Mouse (Mus musculus) frontal cortex, adult 2 months (tissue): ENCODE measurements around the gene Pros1. TPM values are rescaled to one million over a fixed set of nuclear protein-coding genes. Genes with fewer than 3 reads are reported as not detected.

Source experiments
- DNase-seq, 2 experiments: peaks; one replicate each; pipeline ENCODE4 v3.0.0; 2022; ENCODE audit warnings: low spot score in 1 of 2; ENCODE audit errors: extremely low spot score in 1 of 2
- polyA plus RNA-seq: library from polyadenylated mRNA; depleted of rRNA; stranded (reverse); fragments of >200 nt; gene quantifications from 2 replicates; pipeline ENCODE4 v1.2.3, GENCODE M21; 2012

The Pros1 gene
- polyA plus RNA-seq, 1 experiment: 10.1 TPM

DNA sequence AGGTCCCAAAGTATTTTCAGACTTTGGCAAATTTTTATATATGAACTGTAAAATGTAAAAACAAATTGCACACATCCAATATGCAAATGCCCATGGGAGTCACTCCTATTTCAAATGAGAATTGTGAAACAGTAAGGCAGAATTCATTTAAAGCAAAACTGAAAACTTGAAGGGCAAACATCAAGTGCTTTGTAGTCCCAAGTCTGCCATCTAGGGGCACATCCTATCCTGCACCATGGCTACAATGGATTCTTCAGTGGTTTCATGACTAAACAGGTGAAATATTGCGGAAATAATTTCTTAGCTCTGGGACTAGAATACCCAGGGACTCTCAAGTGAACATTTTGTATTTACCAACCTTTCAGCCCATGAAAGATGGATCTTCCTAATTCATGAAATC, 3.9 kb downstream of the Pros1 start:
- DNase-seq: peak in 1 of 2 experiments; percentile 19

DNA sequence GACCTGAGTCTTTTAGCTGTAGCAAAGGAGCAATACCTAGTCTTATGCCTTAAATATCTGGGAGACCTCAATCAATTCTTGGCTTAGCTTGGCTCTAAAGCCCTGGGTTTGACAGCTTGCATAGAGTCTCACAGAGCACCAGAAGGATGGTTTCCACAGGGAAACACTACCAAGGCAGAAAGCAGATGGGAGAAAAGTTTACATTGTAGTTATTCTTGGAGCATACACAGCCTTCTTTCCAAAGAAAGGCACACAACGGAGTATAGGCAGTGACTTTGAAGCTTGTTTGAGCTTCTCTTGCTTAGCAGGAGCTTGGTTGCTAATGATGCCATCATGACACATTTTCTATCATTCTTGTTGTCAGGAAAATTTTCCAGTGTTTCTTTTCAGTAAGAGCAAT, 6.0 kb downstream of the Pros1 start:
- DNase-seq: no peak

DNA sequence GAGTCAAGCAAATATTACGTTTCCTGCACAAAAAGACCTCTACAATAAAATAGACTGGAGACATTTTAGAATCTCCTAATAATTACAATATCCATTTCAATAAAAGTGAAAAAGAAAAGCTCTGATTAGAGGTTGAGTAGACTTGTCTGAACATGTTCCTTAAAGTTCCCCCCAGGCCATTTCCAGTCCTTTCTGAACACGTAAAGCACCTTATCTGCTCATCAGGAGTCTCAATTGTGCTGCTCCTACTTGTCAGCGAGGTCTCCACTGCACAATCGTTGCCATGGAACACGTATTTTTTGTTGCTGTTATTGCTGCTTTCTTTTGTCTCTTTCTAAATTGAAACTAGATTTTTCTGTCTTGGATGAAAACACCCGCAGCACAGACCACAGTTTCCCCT, 7.3 kb downstream of the Pros1 start:
- no peak for DNase-seq

DNA sequence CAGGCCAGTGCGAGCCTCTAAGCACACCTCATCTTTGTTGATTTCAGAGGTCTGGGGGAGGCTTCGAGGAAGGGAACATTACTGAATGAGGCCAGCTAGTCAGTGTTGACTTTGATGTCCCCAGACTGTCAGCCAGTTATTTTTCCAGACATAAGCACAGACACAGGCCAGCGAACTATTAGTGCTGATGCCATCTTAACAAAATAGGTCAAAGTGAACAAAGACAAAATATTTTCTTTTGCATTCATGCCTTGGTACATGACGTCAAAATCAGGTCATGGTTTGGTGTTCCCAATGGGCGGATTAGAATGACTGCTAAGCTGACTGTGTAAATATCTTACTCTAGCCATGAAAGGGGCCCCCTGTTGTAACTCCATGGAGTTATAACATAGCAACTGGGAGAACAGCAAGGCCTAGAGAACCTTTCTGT, 18.6 kb downstream of the Pros1 start:
- DNase-seq: no peak

DNA sequence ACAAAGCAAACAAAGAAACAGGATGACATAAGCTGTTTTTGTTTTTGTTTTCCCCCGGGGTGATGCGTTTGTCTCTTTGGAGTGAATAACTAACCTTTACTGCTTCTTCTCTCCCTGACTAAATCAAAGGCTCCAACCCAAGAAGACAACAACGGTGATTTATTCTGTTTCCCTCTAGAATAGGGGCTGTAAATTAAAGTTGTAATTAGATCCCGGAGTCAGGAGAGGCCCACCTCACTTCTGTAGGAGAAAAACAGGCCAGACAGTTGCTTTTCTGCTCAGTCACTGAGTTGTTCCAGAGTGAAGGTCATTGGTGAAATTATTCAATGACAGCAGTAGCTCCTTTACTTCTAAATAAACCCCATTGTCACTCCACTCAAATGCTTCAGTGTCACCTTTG, 19.1 kb downstream of the Pros1 start:
- no peak for DNase-seq

DNA sequence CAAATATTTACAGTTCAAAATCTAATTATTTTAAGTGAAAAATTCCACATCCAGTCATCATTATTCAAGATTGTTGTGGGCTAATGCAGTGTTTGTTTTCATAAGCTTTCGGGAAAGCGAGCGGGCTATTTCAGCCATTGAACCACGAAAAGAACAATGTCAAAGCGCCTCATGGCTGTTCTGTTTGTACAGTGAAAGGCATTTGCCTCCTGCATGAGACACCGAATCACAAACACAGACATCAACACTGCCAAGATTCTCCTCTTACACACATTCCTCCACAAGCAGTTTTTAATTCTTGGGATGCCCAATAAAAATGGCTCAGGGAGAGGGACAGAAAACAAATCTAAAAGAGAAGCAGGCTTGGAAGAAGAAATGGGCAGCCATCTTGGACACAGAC, 20.0 kb downstream of the Pros1 start:
- no peak for DNase-seq

DNA sequence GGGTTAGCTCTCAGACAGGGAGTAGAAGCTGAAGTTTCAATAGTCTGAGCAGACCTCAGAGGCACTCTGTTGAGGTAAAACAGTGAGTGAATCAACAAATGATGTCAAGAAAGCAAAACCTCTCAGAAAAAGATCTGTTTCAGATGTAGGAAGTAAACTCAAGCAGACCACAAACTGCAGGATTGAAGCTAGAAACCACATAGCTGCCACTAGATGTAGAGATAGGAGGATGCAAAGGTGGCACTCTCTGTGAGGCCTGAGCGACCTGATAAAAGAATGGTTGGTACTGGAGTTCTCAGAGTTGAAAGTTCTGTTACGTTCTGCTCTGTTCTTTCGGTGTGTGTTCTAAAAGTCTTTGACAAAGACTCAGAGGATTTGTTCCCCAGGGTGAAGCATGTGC, 41.7 kb downstream of the Pros1 start:
- DNase-seq: no peak

DNA sequence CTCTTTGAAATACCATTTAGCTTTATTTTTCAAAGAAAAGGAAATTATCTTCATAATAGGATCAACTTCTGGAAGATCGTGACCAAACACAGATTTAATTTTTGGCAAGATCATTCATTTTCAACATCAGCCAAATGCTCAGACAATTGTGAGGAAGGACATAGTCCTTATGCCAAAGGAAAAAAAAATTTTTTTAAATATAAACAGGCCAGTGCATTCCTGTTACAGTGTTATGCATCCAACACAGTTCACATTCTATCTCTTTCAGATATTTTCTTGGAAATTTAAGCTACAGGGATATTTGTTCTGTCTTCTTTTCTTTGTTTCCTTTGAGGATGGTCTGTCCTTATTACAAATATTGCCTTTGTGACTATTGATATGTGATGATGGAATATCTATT, 57.3 kb downstream of the Pros1 start:
- peak in 1 of 2 experiments; percentile 2 for DNase-seq

DNA sequence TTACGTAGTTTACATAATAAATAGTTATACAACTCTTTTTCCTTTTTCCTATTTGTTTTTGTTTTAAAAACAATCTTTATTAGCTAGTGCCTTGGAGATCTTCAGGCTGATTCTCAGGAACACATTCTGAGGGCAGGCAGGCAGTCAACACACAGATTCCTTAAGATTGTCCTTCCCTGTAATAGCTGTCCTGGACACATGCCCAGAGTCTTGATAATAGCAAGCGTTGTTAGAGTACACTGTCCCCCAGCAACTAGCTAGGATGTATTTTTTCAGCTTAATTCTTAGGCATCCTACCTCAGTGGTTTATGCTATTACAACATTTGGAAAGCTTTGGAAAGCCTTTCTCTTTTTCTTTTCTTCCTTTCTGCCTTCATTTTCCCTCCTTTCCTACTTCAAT, 58.1 kb downstream of the Pros1 start:
- no peak for DNase-seq

DNA sequence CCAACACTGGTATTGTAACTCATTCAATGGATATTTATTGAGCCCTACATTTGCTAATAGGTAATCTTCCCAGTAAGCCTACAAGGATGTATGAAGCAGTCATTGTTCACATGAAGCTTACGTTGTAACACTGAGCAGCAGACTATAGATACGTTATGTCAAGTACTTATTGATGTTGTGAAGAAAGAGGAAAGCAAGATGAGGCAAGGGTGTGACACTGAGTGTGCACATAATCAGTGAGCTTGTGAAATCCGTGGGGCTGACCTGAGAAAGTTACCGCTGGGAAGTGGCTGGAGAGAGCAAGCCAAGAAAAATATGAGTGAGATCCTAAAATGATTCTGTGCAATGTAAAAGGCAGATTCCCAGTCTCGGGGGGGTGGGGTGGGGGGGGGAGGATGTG, 61.4 kb downstream of the Pros1 start:
- no peak for DNase-seq

DNA sequence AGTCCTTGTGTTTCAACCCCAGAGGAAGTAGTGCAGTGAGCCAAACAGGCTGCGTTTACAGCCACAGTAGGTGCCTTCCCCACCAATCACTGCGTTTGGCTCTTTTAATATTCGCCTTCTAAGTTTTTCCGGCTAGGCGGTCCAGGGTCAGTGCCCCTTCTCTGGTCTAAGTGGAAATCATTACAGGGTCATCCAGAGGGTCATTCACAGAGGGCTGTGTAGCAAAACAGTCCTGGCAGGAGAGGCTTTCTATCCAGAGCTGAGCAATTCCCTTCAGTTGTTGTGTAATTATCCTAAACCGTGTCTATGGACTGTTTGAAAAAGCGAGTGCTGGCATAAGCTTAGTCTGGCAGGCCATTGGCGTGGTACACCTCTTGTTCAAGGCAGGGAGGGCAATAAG, 68.1 kb downstream of the Pros1 start:
- no peak for DNase-seq

DNA sequence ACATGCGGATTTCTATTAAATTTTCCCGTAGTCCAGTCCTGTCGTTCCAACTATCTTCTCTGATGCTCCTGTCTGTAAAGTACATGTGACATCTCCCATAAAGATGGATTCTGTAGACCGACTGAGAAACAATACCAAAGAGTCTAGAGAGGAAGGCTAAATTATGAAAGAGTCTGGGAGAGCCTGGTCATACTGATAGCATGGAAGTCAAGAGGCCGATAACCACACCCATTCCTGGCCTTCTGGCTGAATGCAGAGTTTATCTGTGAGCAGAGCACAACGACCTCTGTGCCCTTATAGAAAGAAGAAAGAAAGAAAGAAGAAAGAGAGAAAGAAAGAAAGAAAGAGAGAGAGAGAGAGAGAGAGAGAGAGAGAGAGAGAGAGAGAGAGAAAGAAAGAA, 77.2 kb downstream of the Pros1 start:
- no peak for DNase-seq

DNA sequence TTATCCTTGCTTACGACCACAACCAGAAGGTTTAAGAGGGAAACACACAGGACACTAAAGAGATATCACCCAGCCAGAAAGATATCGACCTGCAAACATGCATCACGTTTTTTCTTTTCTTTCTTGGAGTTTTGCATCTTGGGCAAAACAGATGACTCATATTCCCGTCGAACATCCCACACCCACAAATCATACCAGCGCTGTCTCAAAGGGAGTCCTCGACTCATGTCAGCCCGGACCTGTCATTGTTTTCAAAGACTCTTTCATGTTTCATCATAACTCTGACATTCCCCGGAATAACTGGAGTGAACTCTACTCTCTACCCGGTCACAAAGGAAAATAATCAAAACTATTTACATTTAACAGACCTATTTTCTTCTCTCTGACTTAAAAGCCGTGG, 82.2 kb downstream of the Pros1 start:
- no peak for DNase-seq

DNA sequence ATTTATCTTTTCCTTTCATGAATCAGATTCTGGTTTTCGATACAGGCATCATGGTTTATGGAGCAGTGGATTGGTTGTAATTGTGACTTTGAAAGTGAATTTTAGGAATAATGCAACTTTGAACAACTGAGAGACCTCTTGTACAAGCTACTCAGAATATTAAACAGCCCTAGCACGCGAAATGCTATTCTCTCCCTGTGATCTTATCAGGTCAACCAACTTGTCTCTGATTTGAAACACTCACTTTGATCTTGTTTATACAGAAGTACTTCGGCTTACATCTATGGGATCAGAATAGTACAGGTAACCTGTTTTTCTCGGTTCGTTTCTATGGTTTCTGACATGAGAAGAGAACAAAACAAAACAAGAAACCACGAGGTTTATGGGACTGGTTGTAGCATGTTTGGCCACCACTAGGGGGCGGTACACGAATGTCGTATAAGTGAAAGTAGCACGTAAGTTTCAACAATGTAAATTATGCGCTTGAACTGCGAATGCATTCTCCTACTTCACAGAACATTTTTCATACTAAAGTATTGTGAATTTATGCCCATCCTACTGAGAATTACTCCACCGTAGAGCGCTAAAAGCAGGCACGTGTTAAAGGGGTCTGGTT, 86.4 kb downstream of the Pros1 start:
- DNase-seq: peak; percentile 17 to 86

DNA sequence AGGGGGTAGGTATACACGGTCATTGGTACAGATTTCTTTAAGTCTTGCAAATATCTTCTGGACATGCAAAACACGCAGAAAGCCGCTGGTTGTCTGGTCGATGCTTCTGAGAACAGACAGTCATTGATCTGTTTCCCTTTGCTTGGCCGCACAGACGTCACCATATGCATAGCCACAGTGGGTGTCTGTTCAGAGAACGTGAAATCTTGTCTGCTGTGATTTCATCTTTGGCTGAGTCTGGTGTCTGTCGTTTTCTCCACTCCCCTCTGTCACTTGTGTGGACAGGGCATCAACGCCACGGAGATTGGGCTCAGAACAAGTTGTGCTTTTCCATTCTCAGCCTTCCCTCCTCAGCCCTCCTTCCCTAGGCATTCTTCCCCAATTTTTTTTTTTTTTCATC, 87.7 kb downstream of the Pros1 start:
- no peak for DNase-seq

DNA sequence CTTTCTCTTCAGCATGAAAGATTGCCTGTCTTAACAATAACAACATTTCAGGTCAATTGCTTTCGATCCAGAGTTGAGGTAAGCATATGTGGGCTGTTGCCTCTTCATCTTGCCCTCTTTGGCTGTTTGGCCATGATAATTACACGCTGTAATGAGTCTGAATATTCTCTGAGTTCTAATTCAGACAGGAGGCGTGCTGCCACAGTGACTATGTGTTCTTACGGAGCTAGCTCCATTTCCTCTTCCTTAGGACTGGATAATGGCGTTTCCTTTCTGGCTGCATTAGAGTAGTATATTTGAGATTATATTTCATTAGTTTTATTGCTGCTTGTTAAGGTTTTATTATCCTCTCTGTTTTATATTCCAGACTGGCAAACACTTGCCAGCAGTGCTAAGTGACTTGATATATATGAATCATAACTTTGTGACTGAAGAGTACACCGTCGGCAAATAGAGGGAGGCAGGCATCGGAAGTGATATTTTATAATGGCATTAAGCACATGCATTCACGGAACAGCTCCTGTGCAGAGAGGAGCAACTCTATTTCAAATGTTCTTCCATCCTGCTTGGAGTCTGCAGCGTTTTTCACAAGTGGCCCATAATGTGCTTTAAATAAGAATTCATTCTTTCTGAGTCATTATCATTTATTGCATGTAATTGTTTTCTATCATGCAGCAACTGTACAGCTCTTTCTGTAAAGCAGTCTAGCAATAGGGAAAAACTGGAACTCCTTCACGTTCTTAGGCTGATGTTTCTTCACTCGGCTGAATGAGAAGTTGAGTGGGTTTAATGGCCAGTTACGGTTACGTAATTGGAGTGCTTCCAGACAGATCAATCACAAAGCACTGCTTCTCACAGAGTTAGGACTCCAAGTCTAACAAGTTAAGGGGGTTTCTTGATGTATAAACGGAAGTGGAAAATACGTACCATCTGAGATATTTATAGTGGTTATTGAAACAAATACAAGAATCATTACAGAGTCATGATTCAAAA, 88.6 kb downstream of the Pros1 start:
- no peak for DNase-seq

DNA sequence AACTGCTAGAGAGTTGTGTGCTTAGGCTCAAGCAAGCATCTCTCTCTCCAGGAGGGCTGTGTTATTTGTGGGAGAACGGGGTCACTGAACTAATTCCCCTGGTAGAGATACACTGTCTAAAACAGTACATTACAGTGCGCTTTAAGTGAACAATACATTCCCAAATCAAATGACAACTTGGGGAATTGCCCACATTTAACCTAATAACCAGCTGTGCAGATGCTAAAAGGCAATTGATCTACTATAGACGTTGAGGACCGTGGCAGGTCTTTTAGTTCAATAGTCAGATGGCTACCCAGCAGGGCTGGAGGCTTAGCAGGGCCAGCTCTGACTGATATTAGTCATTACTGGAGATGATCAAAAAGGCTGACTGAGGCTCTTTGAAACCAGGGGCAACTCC, 104.4 kb downstream of the Pros1 start:
- DNase-seq: no peak

DNA sequence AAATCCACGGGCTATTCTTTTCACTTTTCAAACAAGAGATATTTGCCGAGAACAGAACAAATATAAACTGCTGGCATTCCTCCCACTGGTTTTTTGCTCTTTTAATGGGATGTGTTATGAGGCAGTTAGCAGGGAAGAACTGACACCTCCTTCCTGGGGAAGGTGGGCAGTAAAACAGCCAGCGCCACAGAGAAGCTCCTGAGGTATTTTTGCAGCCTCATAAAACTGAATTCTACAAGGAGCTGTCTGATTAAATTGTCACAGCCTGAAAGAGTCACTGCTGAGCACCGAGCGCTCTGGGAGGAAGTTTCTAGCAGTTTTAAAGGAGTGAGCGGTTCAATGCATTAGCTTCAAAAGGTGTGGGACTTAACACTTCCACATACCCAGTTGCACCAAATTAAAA, 110.3 kb downstream of the Pros1 start:
- peak; percentile 55 to 81 for DNase-seq

DNA sequence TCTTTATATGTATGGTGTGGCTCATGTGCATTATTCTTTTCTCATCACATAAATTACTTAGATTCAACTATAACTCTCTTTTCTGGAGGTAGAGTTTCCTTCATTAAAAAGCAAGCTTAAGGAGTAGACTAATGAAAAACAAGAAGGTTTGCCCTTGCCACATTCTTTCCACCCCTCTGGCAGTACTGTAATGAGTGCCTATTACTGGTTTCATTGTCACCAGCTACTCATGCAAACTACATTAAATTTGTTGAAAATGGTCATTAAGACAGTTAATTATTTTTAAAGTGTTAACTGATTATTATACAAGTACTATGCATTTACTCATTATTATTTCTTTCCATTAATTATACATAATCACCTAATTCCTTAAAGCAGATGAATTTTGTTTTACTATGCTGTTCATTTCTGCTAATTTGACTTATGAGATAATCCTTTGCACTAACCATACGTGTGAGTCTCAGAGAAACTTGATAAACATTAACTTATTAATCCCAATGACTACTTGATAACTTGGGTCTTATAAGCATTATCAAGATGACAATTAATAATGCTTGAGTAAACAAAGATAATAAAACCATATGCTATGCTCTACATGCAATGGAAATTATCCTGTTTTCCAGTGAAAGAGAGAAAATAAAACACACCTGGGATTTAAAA, 117.7 kb downstream of the Pros1 start:
- no peak for DNase-seq

DNA sequence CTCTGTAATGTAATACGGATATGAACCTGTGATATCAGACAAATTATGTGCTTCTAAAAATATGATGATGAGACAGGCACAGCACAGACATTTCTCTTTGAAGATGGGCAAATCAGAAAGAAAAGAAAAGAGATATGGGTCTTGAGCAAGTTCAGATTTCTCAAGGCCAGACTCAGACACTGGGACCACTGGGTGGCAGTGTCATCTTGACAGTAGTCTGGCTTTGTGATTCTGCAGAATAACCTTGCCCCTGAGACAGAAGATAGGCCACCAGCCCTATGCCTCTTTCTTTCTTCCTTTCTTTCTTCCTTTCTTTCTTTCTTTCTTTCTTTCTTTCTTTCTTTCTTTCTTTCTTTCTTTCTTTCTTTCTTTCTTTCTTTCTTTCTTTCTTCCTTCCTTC, 120.8 kb downstream of the Pros1 start:
- peak in 1 of 2 experiments; percentile 19 for DNase-seq
